Mouse (Mus musculus) CH12.LX (cell line): ENCODE measurements around the gene Kitl. TPM values are rescaled to one million over a fixed set of nuclear protein-coding genes. Genes with fewer than 3 reads are reported as not detected.

Experiments
- DNase-seq: peaks from one replicate; pipeline ENCODE4 v3.0.0-alpha.2; 2013; ENCODE audit errors: extremely low read depth
- H3K27ac ChIP-seq: 2 replicates; pipeline ENCODE4 v1.5.1; 2012; ENCODE audit warnings: low read depth, mild to moderate bottlenecking, control low read depth, moderate library complexity; ENCODE audit not compliant: insufficient read depth
- H3K27me3 ChIP-seq: replicated peaks from 2 replicates; pipeline ENCODE3; 2012; ENCODE audit warnings: inconsistent platforms
- H3K36me3 ChIP-seq, 2 experiments: replicated peaks in 1 of 2; 2 replicates each; pipeline versions ENCODE3 to v1.6.1; 2012; ENCODE audit warnings: inconsistent platforms in 1 of 2, low read length in 1 of 2, mild to moderate bottlenecking in 1 of 2, mixed read lengths in 1 of 2, moderate library complexity in 1 of 2; ENCODE audit not compliant: control insufficient read depth in 1 of 2, insufficient read depth in 1 of 2
- H3K4me1 ChIP-seq, 2 experiments: 2 replicates each; pipeline ENCODE4 v1.6.1; 2012; ENCODE audit warnings: inconsistent platforms in 1 of 2, moderate library complexity in 1 of 2; ENCODE audit not compliant: insufficient read depth in 2 of 2, control insufficient read depth in 1 of 2
- H3K4me2 ChIP-seq: 2 replicates; pipeline ENCODE4 v1.6.1; 2012; ENCODE audit warnings: low read depth, mild to moderate bottlenecking, control low read depth; ENCODE audit not compliant: poor library complexity, insufficient read depth, severe bottlenecking
- H3K4me3 ChIP-seq, 3 experiments: fragments of 150-350 bp in 1 of 3; sonication (generic) in 1 of 3; replicated peaks in 1 of 3; 2 replicates each; pipeline versions ENCODE3 to v1.5.1; 2011 to 2012; ENCODE audit warnings: low read depth in 2 of 3, low read length in 2 of 3, mild to moderate bottlenecking in 2 of 3, moderate library complexity in 2 of 3, control low read depth in 1 of 3, improper control_type of control experiment in 1 of 3, inconsistent platforms in 1 of 3, mixed read lengths in 1 of 3; ENCODE audit not compliant: poor library complexity in 1 of 3
- H3K79me2 ChIP-seq: replicated peaks from 2 replicates; pipeline ENCODE4 v1.6.1; 2012; ENCODE audit warnings: mild to moderate bottlenecking, moderate library complexity; ENCODE audit not compliant: control insufficient read depth, poor library complexity, insufficient read depth, severe bottlenecking; ENCODE audit errors: extremely low read depth
- H3K9ac ChIP-seq: 2 replicates; pipeline ENCODE4 v1.6.1; 2012; ENCODE audit warnings: low read depth, mild to moderate bottlenecking, control low read depth, moderate library complexity; ENCODE audit not compliant: insufficient read depth
- H3K9me3 ChIP-seq: replicated peaks from 2 replicates; pipeline ENCODE3; 2012; ENCODE audit warnings: low read length, inconsistent platforms, mixed read lengths
- BHLHE40 ChIP-seq: IDR thresholded peaks from 2 replicates; pipeline ENCODE4 v1.6.1; 2011; ENCODE audit warnings: mild to moderate bottlenecking, low read depth, low read length, improper control_type of control experiment
- CHD1 ChIP-seq: IDR thresholded peaks from 2 replicates; pipeline ENCODE4 v1.6.1; 2012; ENCODE audit warnings: low read depth, low read length, improper control_type of control experiment, inconsistent platforms
- CTCF ChIP-seq, 2 experiments: IDR thresholded peaks in 1 of 2; conservative IDR thresholded peaks in 1 of 2; 2 replicates each; pipeline ENCODE4 v1.5.1; 2011 to 2012; ENCODE audit warnings: low read depth in 2 of 2, low read length in 2 of 2, improper control_type of control experiment in 1 of 2, inconsistent platforms in 1 of 2, mild to moderate bottlenecking in 1 of 2, moderate library complexity in 1 of 2
- ELF1 ChIP-seq: IDR thresholded peaks from 2 replicates; pipeline ENCODE4 v1.6.1; 2014; ENCODE audit warnings: low read depth, mild to moderate bottlenecking, inconsistent platforms, low read length, improper control_type of control experiment
- EP300 ChIP-seq: IDR thresholded peaks from 2 replicates; pipeline ENCODE4 v1.6.1; 2011; ENCODE audit warnings: low read length, improper control_type of control experiment
- GABPA ChIP-seq: IDR thresholded peaks from 2 replicates; pipeline ENCODE4 v1.6.1; 2012; ENCODE audit warnings: low read depth, low read length, improper control_type of control experiment, inconsistent platforms; ENCODE audit not compliant: insufficient replicate concordance
- IRF4 ChIP-seq: IDR thresholded peaks from 2 replicates; pipeline ENCODE4 v1.6.1; 2014; ENCODE audit warnings: low read depth, mild to moderate bottlenecking, inconsistent platforms, low read length, improper control_type of control experiment
- JUN ChIP-seq: IDR thresholded peaks from 2 replicates; pipeline ENCODE4 v1.6.1; 2011; ENCODE audit warnings: low read depth, mild to moderate bottlenecking, low read length, improper control_type of control experiment, moderate library complexity; ENCODE audit not compliant: insufficient read depth
- JUND ChIP-seq: conservative IDR thresholded peaks from 2 replicates; pipeline ENCODE4 v1.6.1; 2011; ENCODE audit warnings: low read depth, low read length, improper control_type of control experiment
- KAT2A ChIP-seq: IDR thresholded peaks from 2 replicates; pipeline ENCODE4 v1.6.1; 2012; ENCODE audit warnings: low read length, improper control_type of control experiment, inconsistent platforms; ENCODE audit not compliant: insufficient replicate concordance
- MAFK ChIP-seq: IDR thresholded peaks from 2 replicates; pipeline ENCODE4 v1.6.1; 2011; ENCODE audit warnings: low read length, improper control_type of control experiment; ENCODE audit not compliant: insufficient replicate concordance
- MAZ ChIP-seq: IDR thresholded peaks from 2 replicates; pipeline ENCODE4 v1.6.1; 2012; ENCODE audit warnings: low read depth, mild to moderate bottlenecking, inconsistent platforms, low read length, improper control_type of control experiment, moderate library complexity
- MEF2A ChIP-seq: IDR thresholded peaks from 2 replicates; pipeline ENCODE4 v1.6.1; 2014; ENCODE audit warnings: low read depth, mild to moderate bottlenecking, inconsistent platforms, low read length, improper control_type of control experiment, borderline replicate concordance
- MYC ChIP-seq: IDR thresholded peaks from 2 replicates; pipeline ENCODE4 v1.6.1; 2011; ENCODE audit warnings: low read depth, mild to moderate bottlenecking, improper control_type of control experiment, low read length
- NRF1 ChIP-seq: IDR thresholded peaks from 2 replicates; pipeline ENCODE4 v1.6.1; 2014; ENCODE audit warnings: low read depth, mild to moderate bottlenecking, inconsistent platforms, low read length, improper control_type of control experiment, moderate library complexity
- PAX5 ChIP-seq: IDR thresholded peaks from 2 replicates; pipeline ENCODE4 v1.6.1; 2012; ENCODE audit warnings: low read length, inconsistent platforms, mixed read lengths
- POLR2AphosphoS2 ChIP-seq: IDR thresholded peaks from 2 replicates; pipeline ENCODE4 v1.6.1; 2011; ENCODE audit warnings: low read depth, low read length, improper control_type of control experiment
- RCOR1 ChIP-seq: conservative IDR thresholded peaks from 2 replicates; pipeline ENCODE4 v1.6.1; 2012; ENCODE audit warnings: low read depth, mild to moderate bottlenecking, inconsistent platforms, low read length, improper control_type of control experiment
- SIN3A ChIP-seq: IDR thresholded peaks from 2 replicates; pipeline ENCODE4 v1.6.1; 2012; ENCODE audit warnings: low read length, improper control_type of control experiment, inconsistent platforms
- SMC3 ChIP-seq: IDR thresholded peaks from 2 replicates; pipeline ENCODE4 v1.6.1; 2011; ENCODE audit warnings: low read depth, low read length, improper control_type of control experiment
- TCF12 ChIP-seq: IDR thresholded peaks from 2 replicates; pipeline ENCODE4 v1.6.1; 2014; ENCODE audit warnings: low read depth, mild to moderate bottlenecking, inconsistent platforms, low read length, improper control_type of control experiment
- UBTF ChIP-seq: IDR thresholded peaks from 2 replicates; pipeline ENCODE4 v1.6.1; 2012; ENCODE audit warnings: low read depth, mild to moderate bottlenecking, inconsistent platforms, low read length, improper control_type of control experiment, moderate library complexity
- USF2 ChIP-seq: conservative IDR thresholded peaks from 2 replicates; pipeline ENCODE4 v1.6.1; 2011; ENCODE audit warnings: low read depth, low read length, improper control_type of control experiment
- ZC3H11A ChIP-seq: IDR thresholded peaks from 2 replicates; pipeline ENCODE4 v1.6.1; 2012; ENCODE audit warnings: low read depth, mild to moderate bottlenecking, inconsistent platforms, low read length, improper control_type of control experiment
- ZMIZ1 ChIP-seq: IDR thresholded peaks from 2 replicates; pipeline ENCODE4 v1.6.1; 2012; ENCODE audit warnings: low read depth, mild to moderate bottlenecking, inconsistent platforms, low read length, improper control_type of control experiment
- dilution Hi-C: fragments of 300-500 bp; cut with MboI; formaldehyde crosslinking; loops from 2 replicates; pipeline ENCODE4 v1.14.3; 2020; ENCODE audit warnings: low sequenced_read_pairs; ENCODE audit not compliant: extremely low pct_unique_long_range_greater_than_20kb, extremely low pct_ligation_motif_present
- in situ Hi-C: fragments of 300-500 bp; cut with MboI; formaldehyde crosslinking; loops from 3 replicates; pipeline ENCODE4 v1.14.3; 2019; ENCODE audit warnings: low sequenced_read_pairs, low pct_ligation_motif_present, low pct_unique_long_range_greater_than_20kb, mixed read lengths
- polyA plus RNA-seq: library from polyadenylated mRNA; unstranded; fragments of >175 nt; gene quantifications from 2 replicates; pipeline ENCODE4 v1.2.1, GENCODE M21; 2012; ENCODE audit warnings: low read depth; ENCODE audit not compliant: insufficient read length
- total RNA-seq, 2 experiments: library from RNA; depleted of rRNA; stranded (reverse); fragments of 300-350 nt in 1 of 2; fragments of >200 nt in 1 of 2; gene quantifications; 2 replicates each; pipeline ENCODE4 v1.2.3; 2012 to 2014

The Kitl gene
- total and polyA plus RNA-seq, 3 experiments: not detected

- no peak overlapping the region for H3K4me3 ChIP-seq
- no peak overlapping the region for H3K4me2 ChIP-seq
- H3K9ac ChIP-seq: no peak overlapping the region
- no peaks in the 10 kb centered on the region for H3K27me3 ChIP-seq
- TF ChIP-seq BHLHE40 (no peak), ELF1 (no peak), GABPA (no peak), TCF12 (no peak), KAT2A (no peak), USF2 (no peak), MEF2A (no peak), SIN3A (no peak), RCOR1 (no peak), CHD1 (no peak), NRF1 (no peak), MYC (no peak), ZC3H11A (no peak), ZMIZ1 (no peak), CTCF (conservative IDR thresholded peaks at IDR 0.05 in 1 of 2, IDR thresholded peaks at IDR 0.05 in 1 of 2; ENCODE audit: low read depth in 2 of 2, low read length in 2 of 2) (no peak), MAZ (no peak), JUND (no peak), UBTF (no peak), JUN (no peak)
- dilution Hi-C loops (no loop called here), in situ Hi-C loops (no loop called here)
- DNase-seq: no peak
- no peaks in the 10 kb centered on the region for H3K4me1 ChIP-seq
- H3K9me3 ChIP-seq: peaks cover 48% of the 10 kb centered on the region
- H3K27ac ChIP-seq: no peak overlapping the region
- H3K79me2 ChIP-seq: no peaks in the 10 kb centered on the region
- no peaks in the 10 kb centered on the region for H3K36me3 ChIP-seq
Observed at GRCm38 (mm10) chr10:100072641-100073040, 57.2 kb downstream of the Kitl start.

- H3K9me3 ChIP-seq: peaks cover 47% of the 10 kb centered on the region
- H3K27ac ChIP-seq: no peak overlapping the region
- in situ Hi-C loops: no loop called here
- no peaks in the 10 kb centered on the region for H3K4me1 ChIP-seq
- H3K9ac ChIP-seq: no peak overlapping the region
- dilution Hi-C loops: no loop called here
- H3K36me3 ChIP-seq: no peaks in the 10 kb centered on the region
- no peaks in the 10 kb centered on the region for H3K79me2 ChIP-seq
- H3K4me3 ChIP-seq: no peak overlapping the region
- DNase-seq: no peak
- H3K27me3 ChIP-seq: no peaks in the 10 kb centered on the region
- TF ChIP-seq MAZ (no peak), MYC (no peak), POLR2AphosphoS2 (no peak), SIN3A (no peak), BHLHE40 (no peak), PAX5 (no peak), IRF4 (no peak), ELF1 (no peak), RCOR1 (no peak), SMC3 (no peak), JUN (no peak), TCF12 (no peak), JUND (no peak), ZC3H11A (no peak), EP300 (no peak), KAT2A (no peak), MAFK (no peak)
- H3K4me2 ChIP-seq: no peak overlapping the region
Observed at GRCm38 (mm10) chr10:100073092-100073491, 57.7 kb downstream of the Kitl start.
